Mouse (Mus musculus) limb, embryonic 14.5 days (tissue): ENCODE results near the gene Prm1. TPM values are rescaled to one million over a fixed set of nuclear protein-coding genes. Genes with fewer than 3 reads are reported as not detected.
"Not testable (repeated sequence)": the region's sequence is repeated elsewhere in the genome, so short reads cannot be mapped to it uniquely, and the experiment has no call there.

Experiments
- ATAC-seq: fragments of 200-750 bp; cut with Nextera tagmentation; 2 replicates; pipeline ENCODE4 v1.8.0; 2017; ENCODE audit warnings: low read depth, moderate number of reproducible peaks, moderate TSS enrichment; ENCODE audit not compliant: low FRiP score
- DNase-seq: peaks from one replicate; pipeline ENCODE4 v3.0.0-alpha.2; 2015; ENCODE audit warnings: low spot score
- H3K27ac ChIP-seq: fragments of 300-500 bp; sonication (generic); replicated peaks from 2 replicates; pipeline ENCODE4 v1.5.1; 2014; ENCODE audit warnings: low read depth, mild to moderate bottlenecking, low read length, moderate library complexity, mixed read lengths
- H3K27me3 ChIP-seq: fragments of 300-500 bp; sonication (generic); 2 replicates; pipeline ENCODE4 v1.6.1; 2014; ENCODE audit warnings: low read length, mixed read lengths; ENCODE audit not compliant: control insufficient read depth, insufficient read depth
- H3K36me3 ChIP-seq: fragments of 300-500 bp; sonication (generic); 2 replicates; pipeline ENCODE4 v1.6.1; 2014; ENCODE audit warnings: mild to moderate bottlenecking, low read length, moderate library complexity, mixed read lengths; ENCODE audit not compliant: control insufficient read depth, insufficient read depth
- H3K4me1 ChIP-seq: fragments of 300-500 bp; sonication (generic); 2 replicates; pipeline ENCODE4 v1.6.1; 2014; ENCODE audit warnings: antibody characterized with exemption, low read length, mixed read lengths; ENCODE audit not compliant: control insufficient read depth, insufficient read depth
- H3K4me2 ChIP-seq: fragments of 300-500 bp; sonication (generic); replicated peaks from 2 replicates; pipeline ENCODE4 v1.6.1; 2014; ENCODE audit warnings: low read depth, mild to moderate bottlenecking, low read length, moderate library complexity; ENCODE audit not compliant: severe bottlenecking
- H3K4me3 ChIP-seq: fragments of 300-500 bp; sonication (generic); replicated peaks from 2 replicates; pipeline ENCODE4 v1.5.1; 2014; ENCODE audit warnings: low read length
- H3K9ac ChIP-seq: fragments of 300-500 bp; sonication (generic); 2 replicates; pipeline ENCODE4 v1.6.1; 2014; ENCODE audit warnings: mild to moderate bottlenecking, low read depth, low read length, moderate library complexity; ENCODE audit not compliant: severe bottlenecking
- H3K9me3 ChIP-seq: fragments of 300-500 bp; sonication (generic); 2 replicates; pipeline ENCODE4 v1.6.1; 2016; ENCODE audit warnings: low read length; ENCODE audit not compliant: control insufficient read depth
- POLR2A ChIP-seq: fragments of 200-500 bp; IDR thresholded peaks from 2 replicates; pipeline ENCODE4 v1.8.0; 2012; ENCODE audit warnings: inconsistent platforms, mild to moderate bottlenecking, moderate library complexity, borderline replicate concordance; ENCODE audit not compliant: insufficient read depth, insufficient read length; ENCODE audit errors: extremely low read depth
- WGBS: fragments of 180-500 bp; shearing (Covaris S2); extraction: QIAGEN DNeasy Blood & Tissue Kit; methylation state at CpG from one replicate; pipeline ENCODE4 v1.1.7; 2014; 5-methylcytosine and 5-hydroxymethylcytosine counted together
- polyA plus RNA-seq, 2 experiments: library from polyadenylated mRNA; depleted of rRNA in 1 of 2; stranded (reverse) in 1 of 2; unstranded in 1 of 2; fragments of >200 nt; fragmentation: Nextera tagmentation in 1 of 2; extraction: Ambion mirVana in 1 of 2; gene quantifications; 2 replicates each; pipeline versions ENCODE4 v1.2.1 to v1.2.3; 2012 to 2014

The Prm1 gene
- polyA plus RNA-seq, 2 experiments, result not detected

DNA sequence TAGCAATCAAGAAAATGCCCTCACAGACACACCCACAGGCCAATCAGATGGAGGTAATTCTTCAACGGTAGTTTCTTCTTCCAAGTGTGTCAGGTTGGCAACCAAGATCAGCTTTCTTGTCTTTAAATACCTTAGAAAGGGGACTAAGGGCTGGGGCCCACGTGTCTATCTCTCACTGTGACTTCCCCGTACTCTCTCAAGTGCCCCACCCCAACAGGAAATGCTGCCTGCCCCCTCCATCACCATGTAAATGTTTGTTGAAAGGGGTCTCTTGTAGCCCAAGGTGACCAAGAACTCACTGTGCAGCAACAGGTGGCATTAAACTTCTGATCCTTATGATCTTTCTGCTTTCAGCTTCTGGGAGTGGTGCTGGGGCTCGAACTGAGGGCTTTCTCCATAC, 8.1 kb upstream of the Prm1 start:
- Histone ChIP-seq H3K27ac (no peak overlapping the region), H3K4me1 (no peaks in the 10 kb centered on the region), H3K9ac (no peak overlapping the region), H3K9me3 (no peaks in the 10 kb centered on the region), H3K27me3 (no peaks in the 10 kb centered on the region), H3K4me3 (no peak overlapping the region), H3K36me3 (no peaks in the 10 kb centered on the region), H3K4me2 (no peak overlapping the region)
- TF ChIP-seq POLR2A, result no peak
- ATAC-seq (no peak), DNase-seq (no peak)
- 71% methylated on average over 4 of the region's 4 CpGs for WGBS

DNA sequence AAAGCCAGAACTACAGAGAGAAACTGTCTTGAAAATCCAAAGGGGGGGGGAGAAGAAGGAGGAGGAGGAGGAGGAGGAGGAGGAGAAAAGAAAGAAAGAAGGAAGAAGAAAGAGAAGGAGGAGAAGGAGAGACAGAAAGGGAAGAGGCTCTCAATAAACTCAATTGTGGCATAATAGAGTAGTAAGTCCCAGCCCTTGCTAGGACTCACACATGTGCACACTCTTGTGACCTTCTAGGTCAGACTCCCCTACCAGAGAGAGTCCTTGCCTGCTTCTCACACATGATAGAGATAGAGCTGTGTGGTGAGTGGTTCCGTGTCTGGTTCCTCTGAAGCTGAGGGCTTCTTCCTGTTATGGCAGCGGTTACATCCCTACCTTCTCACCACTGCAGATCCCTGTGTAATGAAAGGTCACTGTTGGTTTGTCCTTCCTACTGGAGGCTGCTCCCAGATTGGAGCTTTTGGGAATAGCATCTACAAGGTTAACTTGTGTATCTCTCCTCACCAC, 7.3 kb upstream of the Prm1 start, which contains the start of gene Gm11172:
TSS of gene Gm11172 (plus strand) at position 51 of the 507 bp plus-strand sequence.
- no peaks in the 10 kb centered on the region for H3K36me3 ChIP-seq
- ATAC-seq, result no peak
- DNase-seq, result no peak
- H3K4me1 ChIP-seq, result no peaks in the 10 kb centered on the region
- no peak within 1 kb of the TSS for H3K4me3 ChIP-seq
- H3K27me3 ChIP-seq, result no peaks in the 10 kb centered on the region
- no peaks in the 10 kb centered on the region for H3K9me3 ChIP-seq
- no peak within 1 kb of the TSS for H3K27ac ChIP-seq
- WGBS, result 84% methylated on average over 2 of the region's 2 CpGs
- TF ChIP-seq POLR2A, result no peak
- H3K9ac ChIP-seq, result no peak within 1 kb of the TSS
- H3K4me2 ChIP-seq, result no peak within 1 kb of the TSS

DNA sequence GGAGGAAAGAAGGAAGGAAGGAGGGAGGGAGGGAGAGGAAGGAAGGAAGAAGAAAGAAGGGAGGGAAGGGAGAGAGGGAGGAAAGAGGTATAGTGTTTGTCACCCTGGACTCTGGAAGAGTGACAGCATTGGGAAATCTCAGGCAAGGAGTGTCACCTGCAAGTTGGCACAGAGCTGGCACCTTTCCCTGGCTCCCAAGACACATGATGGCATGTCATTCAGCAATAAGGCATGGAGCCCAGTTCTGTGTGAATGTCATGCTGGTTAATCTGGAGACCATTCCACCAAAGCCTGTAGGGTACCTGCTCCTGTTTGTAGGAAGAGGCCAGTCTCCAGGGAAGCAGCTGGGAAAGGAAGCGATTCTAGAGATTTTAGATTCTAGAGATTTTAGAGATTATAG, 4.7 kb upstream of the Prm1 start:
- 0 out of 2 replicates have a peak, but pooled peaks cover 4% of the 10 kb centered on the region for H3K4me1 ChIP-seq
- H3K4me2 ChIP-seq, result no peak overlapping the region
- no peak overlapping the region for H3K4me3 ChIP-seq
- H3K36me3 ChIP-seq, result no peaks in the 10 kb centered on the region
- DNase-seq (no peak), ATAC-seq (no peak)
- H3K9ac ChIP-seq, result no peak overlapping the region
- no peak overlapping the region for H3K27ac ChIP-seq
- no peak for TF ChIP-seq POLR2A
- 100% methylated on average over 1 of the region's 1 CpGs for WGBS
- no peaks in the 10 kb centered on the region for H3K9me3 ChIP-seq
- H3K27me3 ChIP-seq, result no peaks in the 10 kb centered on the region

DNA sequence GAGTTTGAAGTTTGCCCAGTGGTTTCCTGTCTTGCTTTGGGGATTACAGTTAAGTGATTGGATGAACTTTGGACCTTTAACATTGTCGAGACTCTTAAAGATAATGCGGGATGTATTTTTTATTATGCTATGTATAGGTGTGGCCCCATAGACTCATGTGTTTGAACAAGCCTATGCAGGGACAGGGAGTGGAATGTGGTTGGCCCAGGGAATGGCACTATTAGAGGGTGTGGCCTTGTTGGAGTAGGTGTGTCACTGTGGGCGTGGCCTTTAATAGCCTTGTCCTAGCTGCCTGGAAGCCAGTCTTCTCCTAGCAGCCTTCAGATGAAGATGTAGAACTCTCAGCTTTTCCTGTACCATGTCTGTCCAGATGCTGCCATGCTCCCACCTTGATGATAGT, 3.2 kb downstream of the Prm1 start:
- H3K4me2 ChIP-seq, H3K9ac ChIP-seq, DNase-seq, H3K4me1 ChIP-seq, H3K4me3 ChIP-seq, H3K9me3 ChIP-seq, ATAC-seq, H3K27me3 ChIP-seq, H3K27ac ChIP-seq, H3K36me3 ChIP-seq: not testable (repeated sequence)
- 83% methylated on average over 3 of the region's 3 CpGs for WGBS

- 86% methylated on average over 6 of the region's 6 CpGs for WGBS
- H3K4me2 ChIP-seq, result no peak within 1 kb of the TSS
- peaks cover 17% of the 10 kb centered on the region; the same call in 1 of the 2 replicates for H3K27me3 ChIP-seq
- no peak within 1 kb of the TSS for H3K9ac ChIP-seq
- no peaks in the 10 kb centered on the region for H3K36me3 ChIP-seq
- ATAC-seq (no peak), DNase-seq (no peak)
- no peak for TF ChIP-seq POLR2A
- no peaks in the 10 kb centered on the region for H3K4me1 ChIP-seq
- no peak within 1 kb of the TSS for H3K4me3 ChIP-seq
- no peaks in the 10 kb centered on the region for H3K9me3 ChIP-seq
- no peak within 1 kb of the TSS for H3K27ac ChIP-seq
These were observed 9.6 kb downstream of the Prm1 start, which contains the start of gene Prm2 for GRCm38 (mm10) chr16:10796034-10796433. Gene Prm2 (minus strand): TSS chr16:10796134.

DNA sequence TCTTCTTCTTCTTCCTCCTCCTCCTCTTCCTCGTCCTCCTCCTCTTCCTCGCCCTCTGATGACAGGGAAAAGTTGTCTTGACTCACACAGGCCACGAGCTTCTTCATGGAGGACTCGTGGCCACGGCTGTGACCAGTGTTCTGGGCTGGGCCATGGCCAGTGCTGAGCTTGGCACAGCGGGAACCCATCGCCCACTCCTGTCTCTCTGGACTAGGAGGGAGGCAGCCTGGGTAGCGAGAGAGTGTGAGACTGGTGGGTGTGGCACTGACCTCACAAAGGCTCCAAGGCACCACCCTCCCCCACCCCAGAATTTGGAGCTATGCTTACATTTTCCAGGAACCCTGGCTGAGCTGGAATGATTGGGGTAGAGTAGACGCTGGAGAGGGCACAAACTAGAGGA, 14.9 kb downstream of the Prm1 start, which contains the start of gene Prm3:
TSS of gene Prm3 (minus strand) at position 213 of the 400 bp plus-strand sequence.
- H3K9ac ChIP-seq, result no peak within 1 kb of the TSS
- H3K27ac ChIP-seq, result no peak within 1 kb of the TSS
- H3K9me3 ChIP-seq, result no peaks in the 10 kb centered on the region
- no peak within 1 kb of the TSS for H3K4me3 ChIP-seq
- ATAC-seq (no peak), DNase-seq (no peak)
- WGBS, result 64% methylated on average over 9 of the region's 9 CpGs
- no peaks in the 10 kb centered on the region for H3K36me3 ChIP-seq
- 0 out of 2 replicates have a peak, but pooled peaks cover 2% of the 10 kb centered on the region for H3K27me3 ChIP-seq
- H3K4me1 ChIP-seq, result peaks cover 6% of the 10 kb centered on the region; the same call in 1 of the 2 replicates
- TF ChIP-seq POLR2A, result no peak
- H3K4me2 ChIP-seq, result no peak within 1 kb of the TSS
